ENCODE assay signal across 9 mouse cellular contexts in the genomic region with DNA sequence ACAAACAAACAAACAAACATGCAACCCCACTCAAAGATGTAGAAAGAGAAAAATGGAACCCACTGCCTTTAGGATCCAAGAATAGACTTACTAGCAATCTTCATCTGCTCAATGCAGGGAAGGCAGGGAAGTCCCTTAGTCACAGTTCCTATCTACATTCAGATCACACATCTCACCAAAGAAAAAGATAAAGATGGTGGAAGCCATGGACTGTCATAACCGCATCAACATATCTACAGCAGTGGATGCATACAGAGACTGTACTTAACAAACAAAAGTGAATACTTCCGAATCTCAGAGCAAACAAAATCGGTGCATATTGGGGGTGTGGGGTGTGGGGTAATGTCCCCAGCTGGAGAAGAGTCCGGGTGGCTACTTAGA.
DNase-seq lines count a peak whose midpoint lies in the region; ATAC-seq and TF ChIP-seq lines count a peak whose summit lies in the region.
"Had no signal": no experiment of that assay in that cellular context is flagged by ENCODE, and none has a peak within 500 bp of the region (broad histone marks: within the 10 kb centered on the region; RNA-seq: fewer than 3 reads in every experiment).

No protein-coding gene starts in this region.

- H3K36me3 ChIP-seq in kidney, embryonic 14.5 days (ENCODE audit: control insufficient read depth, insufficient read depth, low read length), result no peaks in the 10 kb centered on the region
- H3K36me3 ChIP-seq in G1E (replicated peaks), result peaks cover 8% of the 10 kb centered on the region
- H3K36me3 ChIP-seq in embryonic facial prominence, embryonic 11.5 days (replicated peaks; ENCODE audit: control insufficient read depth, insufficient read depth, low read depth, low read length), result no peaks in the 10 kb centered on the region
- no peaks in the 10 kb centered on the region for H3K36me3 ChIP-seq in liver, embryonic 16.5 days (ENCODE audit: control insufficient read depth, insufficient read depth)
- H3K36me3 ChIP-seq: neural tube, embryonic 13.5 days had no signal

- no peaks in the 10 kb centered on the region for H3K27me3 ChIP-seq in kidney, embryonic 14.5 days (ENCODE audit: control insufficient read depth, insufficient read depth, low read length)
- H3K27me3 ChIP-seq in G1E (ENCODE audit: insufficient read depth, low read length), result no peaks in the 10 kb centered on the region
- H3K27me3 ChIP-seq in embryonic facial prominence, embryonic 11.5 days (ENCODE audit: control insufficient read depth, insufficient read depth, low read length), result no peaks in the 10 kb centered on the region
- H3K27me3 ChIP-seq in liver, embryonic 16.5 days (ENCODE audit: control insufficient read depth, insufficient read depth, low read depth, low read length), result no peaks in the 10 kb centered on the region
- H3K27me3 ChIP-seq: neural tube, embryonic 13.5 days had no signal

- H3K9me3 ChIP-seq in kidney, embryonic 14.5 days (ENCODE audit: control insufficient read depth, low read length), result no peaks in the 10 kb centered on the region
- H3K9me3 ChIP-seq in G1E (replicated peaks), result no peaks in the 10 kb centered on the region; the same call in 1 of the 2 replicates
- H3K9me3 ChIP-seq in embryonic facial prominence, embryonic 11.5 days (replicated peaks; ENCODE audit: control insufficient read depth, low read length), result no peaks in the 10 kb centered on the region
- H3K9me3 ChIP-seq in liver, embryonic 16.5 days (replicated peaks; ENCODE audit: control insufficient read depth, low read length), result no peaks in the 10 kb centered on the region
- H3K9me3 ChIP-seq: neural tube, embryonic 13.5 days had no signal

- no peak overlapping the region for H3K9ac ChIP-seq in kidney, embryonic 14.5 days (ENCODE audit: low read depth, low read length)
- no peak overlapping the region for H3K9ac ChIP-seq in embryonic facial prominence, embryonic 11.5 days (replicated peaks; ENCODE audit: low read length)
- H3K9ac ChIP-seq in liver, embryonic 16.5 days (ENCODE audit: low read depth, low read length), result no peak overlapping the region
- H3K9ac ChIP-seq: neural tube, embryonic 13.5 days had no signal

- no peak overlapping the region for H3K4me3 ChIP-seq in kidney, embryonic 14.5 days (ENCODE audit: low read length)
- H3K4me3 ChIP-seq in G1E (ENCODE audit: low read depth, low read length), result peak overlapping the region; percentile 61; the same call in 1 of the 2 replicates
- no peak overlapping the region for H3K4me3 ChIP-seq in embryonic facial prominence, embryonic 11.5 days (ENCODE audit: low read depth, low read length)
- peak overlapping the region; percentile 52; the same call in 1 of the 2 replicates for H3K4me3 ChIP-seq in liver, embryonic 16.5 days (ENCODE audit: low read depth, low read length)
- H3K4me3 ChIP-seq: neural tube, embryonic 13.5 days had no signal

- 82% methylated on average over 4 of the region's 4 CpGs for WGBS in kidney, embryonic 14.5 days
- WGBS in embryonic facial prominence, embryonic 11.5 days, result 83% methylated on average over 4 of the region's 4 CpGs
- WGBS in liver, embryonic 16.5 days (ENCODE audit: insufficient replicate concordance), result 49% methylated on average over 4 of the region's 4 CpGs

- ATAC-seq in kidney, embryonic 14.5 days (ENCODE audit: low FRiP score, low TSS enrichment), result no peak
- no peak for ATAC-seq in G1E (ENCODE audit: extremely low read depth, insufficient number of reproducible peaks, low FRiP score, poor library complexity, severe bottlenecking)
- ATAC-seq in embryonic facial prominence, embryonic 11.5 days (replicated peaks; ENCODE audit: insufficient number of reproducible peaks, low FRiP score, low TSS enrichment, low read depth), result no peak
- ATAC-seq in liver, embryonic 16.5 days (ENCODE audit: low read depth), result no peak

- no peak for TF ChIP-seq CTCF in G1E (IDR thresholded peaks at IDR 0.05; ENCODE audit: low read depth, low read length)

- peak overlapping the region; percentile 24; the same call in 1 of the 2 replicates for H3K4me2 ChIP-seq in kidney, embryonic 14.5 days (replicated peaks; ENCODE audit: low read depth, low read length)
- peak overlapping the region; percentile 0; the same call in 1 of the 2 replicates for H3K4me2 ChIP-seq in embryonic facial prominence, embryonic 11.5 days (ENCODE audit: low read depth, low read length)
- H3K4me2 ChIP-seq in liver, embryonic 16.5 days (ENCODE audit: low read depth, low read length), result peak overlapping the region; percentile 62

- no peak overlapping the region for H3K27ac ChIP-seq in kidney, embryonic 14.5 days (ENCODE audit: low read depth, low read length)
- no peak overlapping the region; the same call in 1 of the 2 replicates for H3K27ac ChIP-seq in embryonic facial prominence, embryonic 11.5 days (replicated peaks; ENCODE audit: low read depth, low read length)
- H3K27ac ChIP-seq in liver, embryonic 16.5 days (ENCODE audit: low read length), result no peak overlapping the region
- H3K27ac ChIP-seq: neural tube, embryonic 13.5 days had no signal

- no peak for DNase-seq in kidney, adult 18-20 months
- no peak for DNase-seq in G1E (ENCODE audit: low spot score)
- DNase-seq in embryonic facial prominence, embryonic 11.5 days (ENCODE audit: low spot score), result no peak
- no peak for DNase-seq in layer of hippocampus, postnatal 25 days (ENCODE audit: extremely low spot score in 1 of 2, low spot score in 1 of 2)
- DNase-seq in T-cell, adult 2 months (ENCODE audit: low spot score), result no peak
- DNase-seq: cerebellum, adult 18-20 months had no signal

- no peaks in the 10 kb centered on the region; the same call in 1 of the 2 replicates for H3K4me1 ChIP-seq in kidney, embryonic 14.5 days (ENCODE audit: control insufficient read depth, insufficient read depth, low read length)
- peaks cover 92% of the 10 kb centered on the region for H3K4me1 ChIP-seq in G1E (ENCODE audit: insufficient read depth, low read depth, low read length)
- no peaks in the 10 kb centered on the region for H3K4me1 ChIP-seq in embryonic facial prominence, embryonic 11.5 days (ENCODE audit: control insufficient read depth, insufficient read depth, low read length)
- peaks cover 17% of the 10 kb centered on the region for H3K4me1 ChIP-seq in liver, embryonic 16.5 days (ENCODE audit: control insufficient read depth, low read depth, low read length)
- H3K4me1 ChIP-seq: neural tube, embryonic 13.5 days had no signal

Comparison
In these comparisons a context has a peak if more than half of its experiments do, and no peak if none do; other contexts are left out.
1. H3K4me2 ChIP-seq: peak in every context shown above with its lines; median percentile 62 in liver, embryonic 16.5 days; 24 in kidney, embryonic 14.5 days; 0 in embryonic facial prominence, embryonic 11.5 days.
2. H3K4me3 ChIP-seq: peak in G1E (single experiment) and liver, embryonic 16.5 days (single experiment); none in kidney, embryonic 14.5 days (single experiment) and embryonic facial prominence, embryonic 11.5 days (single experiment).